Mouse (Mus musculus): ENCODE measurements around the gene Chst14. TPM values are rescaled to one million over a fixed set of nuclear protein-coding genes. Genes with fewer than 3 reads are reported as not detected.

The Chst14 gene
- polyA plus RNA-seq (2017; shearing (Covaris generic)): 0.47 TPM

DNA sequence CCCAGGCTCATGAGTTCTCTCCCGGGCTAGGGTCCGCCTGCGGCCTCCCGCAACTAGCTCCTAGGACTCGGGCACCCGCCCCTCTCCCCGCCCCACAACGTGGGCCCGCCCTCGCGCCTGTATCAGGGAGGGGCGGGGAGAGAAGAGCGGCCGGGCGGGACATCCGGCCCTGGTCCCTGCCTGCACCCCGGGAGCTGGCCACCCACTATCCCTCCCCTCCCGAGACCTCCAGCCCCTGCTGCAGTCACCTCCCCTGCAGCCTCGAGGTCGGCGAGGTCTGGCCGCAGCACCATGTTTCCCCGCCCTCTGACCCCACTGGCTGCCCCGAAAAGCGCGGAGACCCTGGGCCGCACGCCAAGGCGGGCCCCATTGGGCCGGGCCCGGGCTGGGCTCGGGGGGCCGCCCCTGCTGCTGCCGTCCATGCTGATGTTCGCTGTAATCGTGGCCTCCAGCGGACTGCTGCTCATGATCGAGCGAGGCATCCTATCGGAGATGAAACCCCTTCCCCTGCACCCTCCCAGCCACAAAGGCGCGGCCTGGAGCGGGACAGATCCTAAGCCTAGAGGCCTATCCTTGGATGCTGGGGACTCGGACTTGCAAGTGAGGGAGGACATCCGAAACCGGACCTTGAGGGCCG, at the start of gene Chst14:
Gene Chst14 (plus strand): TSS at position 136 of the 637 bp plus-strand sequence.

DNA sequence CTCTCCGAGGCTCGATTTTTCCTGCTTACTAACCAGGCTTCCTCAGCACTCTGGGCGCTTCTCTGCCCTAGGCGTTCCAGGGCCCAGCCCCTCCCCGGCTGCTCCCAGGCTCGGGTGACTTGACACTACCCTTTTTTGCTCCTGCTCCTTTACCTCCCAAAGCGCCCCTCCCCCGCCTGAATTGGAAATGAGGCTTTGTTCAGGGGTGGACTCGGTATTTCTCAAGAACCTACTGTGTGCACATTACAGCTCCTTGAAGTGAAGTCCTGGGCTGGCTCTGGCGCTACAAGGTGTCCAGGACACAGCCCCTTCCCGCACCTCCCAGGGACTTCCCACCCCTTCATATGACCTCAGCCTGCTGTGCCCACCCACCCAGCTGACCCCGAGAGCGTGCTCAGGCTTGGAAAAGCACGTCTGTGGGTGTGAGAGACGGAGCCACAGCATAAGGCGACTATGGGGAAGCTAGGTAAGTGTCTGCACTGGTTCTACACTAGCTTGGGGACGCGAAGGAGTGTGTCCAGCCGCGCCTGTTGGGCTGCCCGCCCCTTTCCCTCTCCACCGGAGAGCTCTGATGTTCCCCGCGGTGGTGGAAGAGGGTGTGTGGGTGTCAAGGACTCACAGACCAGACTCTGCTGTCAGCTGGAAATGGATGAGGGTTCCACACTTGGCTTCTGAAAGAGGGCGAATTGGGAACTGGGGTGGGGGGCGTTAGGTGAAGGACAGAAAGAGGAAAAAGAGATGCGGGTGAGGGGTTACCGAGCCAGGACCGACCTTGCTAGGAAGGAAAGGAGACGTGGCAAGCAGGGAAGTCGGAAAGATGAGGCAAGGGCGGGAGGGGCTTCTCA, 26.1 kb upstream of the Chst14 start, which contains the start of gene Bahd1:
Gene Bahd1 (plus strand): TSS at position 397 of the 845 bp plus-strand sequence.

Other genes with a start within 250 kb of the Chst14 start
- not detected for gene Ankrd63, start 222.5 kb upstream of the Chst14 start, polyA plus RNA-seq (2017; shearing (Covaris generic))
- gene Plcb2, start 198.1 kb upstream of the Chst14 start, polyA plus RNA-seq (2017; shearing (Covaris generic)): 15.4 TPM
- 17.7 TPM for gene Inafm2, start 180.7 kb upstream of the Chst14 start, polyA plus RNA-seq (2017; shearing (Covaris generic))
- gene Ccdc9b, start 163.8 kb upstream of the Chst14 start, polyA plus RNA-seq (2017; shearing (Covaris generic)): not detected
- not detected for gene Phgr1, start 153.7 kb upstream of the Chst14 start, polyA plus RNA-seq (2017; shearing (Covaris generic))
- gene Disp2, start 146.8 kb upstream of the Chst14 start, polyA plus RNA-seq (2017; shearing (Covaris generic)): not detected
- 5.5 TPM for gene Knstrn, start 112.5 kb upstream of the Chst14 start, polyA plus RNA-seq (2017; shearing (Covaris generic))
- 79.5 TPM for gene Ivd, start 64.5 kb upstream of the Chst14 start, polyA plus RNA-seq (2017; shearing (Covaris generic))
- gene Bahd1, start 26.1 kb upstream of the Chst14 start, polyA plus RNA-seq (2017; shearing (Covaris generic)): 23.6 TPM
- 10.9 TPM for gene Ccdc32, start 102.9 kb downstream of the Chst14 start, polyA plus RNA-seq (2017; shearing (Covaris generic))
- 2.6 TPM for gene Rpusd2, start 108.3 kb downstream of the Chst14 start, polyA plus RNA-seq (2017; shearing (Covaris generic))
- gene Knl1, start 120.6 kb downstream of the Chst14 start, polyA plus RNA-seq (2017; shearing (Covaris generic)): 1.3 TPM
- 3.1 TPM for gene Rad51, start 186.3 kb downstream of the Chst14 start, polyA plus RNA-seq (2017; shearing (Covaris generic))
- 21.8 TPM for gene Rmdn3, start 230.5 kb downstream of the Chst14 start, polyA plus RNA-seq (2017; shearing (Covaris generic))
- not detected for gene Gchfr, start 241.3 kb downstream of the Chst14 start, polyA plus RNA-seq (2017; shearing (Covaris generic))
- gene Gm14137, start 248.0 kb downstream of the Chst14 start, polyA plus RNA-seq (2017; shearing (Covaris generic)): 0.44 TPM

All from effector memory CD4-positive, alpha-beta T cell, adult 5 months (primary cell).